Mouse (Mus musculus) forebrain, embryonic 16.5 days (tissue): Measurements from ENCODE around the gene Naa40. TPM values are rescaled to one million over a fixed set of nuclear protein-coding genes. Genes with fewer than 3 reads are reported as not detected.

Source experiments
- ATAC-seq: fragments of 200-750 bp; cut with Nextera tagmentation; 2 replicates; pipeline ENCODE4 v1.8.0; 2017; ENCODE audit warnings: mild to moderate bottlenecking, moderate library complexity
- H3K27ac ChIP-seq: fragments of 300-500 bp; sonication (generic); 2 replicates; pipeline ENCODE4 v1.5.1; 2014; ENCODE audit warnings: low read length, control low read depth
- H3K27me3 ChIP-seq: fragments of 300-500 bp; sonication (generic); replicated peaks from 2 replicates; pipeline ENCODE4 v1.6.1; 2014; ENCODE audit warnings: low read length; ENCODE audit not compliant: control insufficient read depth, insufficient read depth
- H3K36me3 ChIP-seq: fragments of 300-500 bp; sonication (generic); 2 replicates; pipeline ENCODE4 v1.6.1; 2014; ENCODE audit not compliant: control insufficient read depth, insufficient read depth
- H3K4me1 ChIP-seq: fragments of 300-500 bp; sonication (generic); replicated peaks from 2 replicates; pipeline ENCODE4 v1.6.1; 2014; ENCODE audit warnings: low read length; ENCODE audit not compliant: control insufficient read depth, insufficient read depth
- H3K4me2 ChIP-seq: fragments of 300-500 bp; sonication (generic); 2 replicates; pipeline ENCODE4 v1.6.1; 2014; ENCODE audit warnings: mild to moderate bottlenecking, low read length, control low read depth
- H3K4me3 ChIP-seq: fragments of 300-500 bp; sonication (generic); replicated peaks from 2 replicates; pipeline ENCODE4 v1.5.1; 2014; ENCODE audit warnings: mild to moderate bottlenecking, low read length, control low read depth
- H3K9ac ChIP-seq: fragments of 300-500 bp; sonication (generic); replicated peaks from 2 replicates; pipeline ENCODE4 v1.6.1; 2014; ENCODE audit warnings: low read depth, low read length, control low read depth
- H3K9me3 ChIP-seq: fragments of 300-500 bp; sonication (generic); 2 replicates; pipeline ENCODE4 v1.6.1; 2016; ENCODE audit warnings: low read length; ENCODE audit not compliant: control insufficient read depth
- WGBS: fragments of 180-500 bp; shearing (Covaris S2); extraction: QIAGEN DNeasy Blood & Tissue Kit; methylation state at CpG from one replicate; pipeline ENCODE4 v1.1.7; 2014; 5-methylcytosine and 5-hydroxymethylcytosine counted together
- polyA plus RNA-seq: library from polyadenylated mRNA; unstranded; fragments of >200 nt; fragmentation: Nextera tagmentation; extraction: Ambion mirVana; gene quantifications from 2 replicates; pipeline ENCODE4 v1.2.1, GENCODE M21; 2015

The Naa40 gene
- polyA plus RNA-seq, 1 experiment from 2014 or later = 74.7 TPM

DNA sequence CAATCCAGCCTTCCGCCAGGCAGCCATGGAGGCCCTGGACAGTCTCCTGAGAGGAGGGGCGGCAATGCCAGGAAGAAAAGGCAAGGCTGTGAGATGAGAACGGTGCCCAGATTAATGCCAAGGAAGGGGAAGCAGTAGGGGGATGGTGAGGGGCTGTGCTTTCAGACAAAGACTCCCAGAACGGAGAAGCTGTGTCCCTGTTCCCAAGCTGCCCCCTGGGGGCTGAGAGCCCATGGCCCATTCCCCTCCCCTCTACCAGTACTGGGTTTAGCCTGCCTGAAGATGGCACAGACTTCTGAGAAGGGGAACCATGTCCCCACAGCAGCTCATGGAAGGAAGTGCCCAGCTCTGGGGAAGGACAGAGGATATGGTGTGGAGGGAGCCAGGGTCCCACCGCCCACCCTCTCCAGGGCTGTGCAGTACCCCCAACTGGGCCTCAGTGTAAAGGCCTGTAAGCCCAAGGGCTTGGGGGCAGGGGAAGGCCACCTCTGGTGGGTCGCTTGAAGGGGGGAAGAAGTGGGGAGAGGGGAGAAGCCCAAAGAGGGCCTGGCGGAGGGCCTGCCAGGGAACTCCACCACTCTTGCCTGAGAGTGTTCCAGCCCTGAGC, 35.2 kb upstream of the Naa40 start:
- Histone ChIP-seq H3K9me3 (no peaks in the 10 kb centered on the region), H3K27ac (peak overlapping the region; percentile 86), H3K36me3 (peaks cover 20% of the 10 kb centered on the region), H3K4me3 (no peak overlapping the region), H3K9ac (peak overlapping the region; percentile 27), H3K27me3 (no peaks in the 10 kb centered on the region), H3K4me2 (no peak overlapping the region), H3K4me1 (peaks cover 55% of the 10 kb centered on the region)
- 20% methylated on average over 7 of the region's 7 CpGs for WGBS
- ATAC-seq = peak; percentile 35

- no peaks in the 10 kb centered on the region for H3K27me3 ChIP-seq
- peak overlapping the region; percentile 86 for H3K27ac ChIP-seq
- peak overlapping the region; percentile 28; the same call in 1 of the 2 replicates for H3K9ac ChIP-seq
- peaks cover 22% of the 10 kb centered on the region for H3K36me3 ChIP-seq
- no peaks in the 10 kb centered on the region for H3K9me3 ChIP-seq
- ATAC-seq = 0 out of 2 replicates have a peak, but pooled peaks have one; percentile 13
- no peak overlapping the region for H3K4me3 ChIP-seq
- H3K4me1 ChIP-seq = peaks cover 64% of the 10 kb centered on the region
- H3K4me2 ChIP-seq = peak overlapping the region; percentile 6; the same call in 1 of the 2 replicates
- WGBS = 36% methylated on average over 7 of the region's 7 CpGs
Measured at GRCm38 (mm10) chr19:7275131-7275789, 34.3 kb upstream of the Naa40 start.

- Histone ChIP-seq H3K36me3 (peaks cover 22% of the 10 kb centered on the region), H3K9me3 (no peaks in the 10 kb centered on the region), H3K4me2 (peak overlapping the region; percentile 22), H3K4me3 (no peak overlapping the region), H3K4me1 (peaks cover 72% of the 10 kb centered on the region), H3K9ac (peak overlapping the region; percentile 20), H3K27me3 (no peaks in the 10 kb centered on the region), H3K27ac (peak overlapping the region; percentile 86)
- ATAC-seq = peak; percentile 51
- 52% methylated on average over 13 of the region's 13 CpGs for WGBS
Measured at GRCm38 (mm10) chr19:7274326-7274990, 33.5 kb upstream of the Naa40 start.

- Histone ChIP-seq H3K27ac (peak overlapping the region; percentile 11; the same call in 1 of the 2 replicates), H3K9ac (no peak overlapping the region), H3K4me1 (peaks cover 74% of the 10 kb centered on the region), H3K4me2 (no peak overlapping the region), H3K36me3 (peaks cover 22% of the 10 kb centered on the region), H3K9me3 (no peaks in the 10 kb centered on the region), H3K4me3 (no peak overlapping the region), H3K27me3 (no peaks in the 10 kb centered on the region)
- WGBS = 86% methylated on average over 4 of the region's 4 CpGs
- ATAC-seq = no peak
Measured at GRCm38 (mm10) chr19:7273486-7273885, 32.5 kb upstream of the Naa40 start.

GRCm38 (mm10) chr19:7269290-7270044, 28.5 kb upstream of the Naa40 start:
- 0 out of 2 replicates have a peak, but pooled peaks have one; percentile 2 for ATAC-seq
- peak overlapping the region; percentile 84 for H3K4me2 ChIP-seq

DNA sequence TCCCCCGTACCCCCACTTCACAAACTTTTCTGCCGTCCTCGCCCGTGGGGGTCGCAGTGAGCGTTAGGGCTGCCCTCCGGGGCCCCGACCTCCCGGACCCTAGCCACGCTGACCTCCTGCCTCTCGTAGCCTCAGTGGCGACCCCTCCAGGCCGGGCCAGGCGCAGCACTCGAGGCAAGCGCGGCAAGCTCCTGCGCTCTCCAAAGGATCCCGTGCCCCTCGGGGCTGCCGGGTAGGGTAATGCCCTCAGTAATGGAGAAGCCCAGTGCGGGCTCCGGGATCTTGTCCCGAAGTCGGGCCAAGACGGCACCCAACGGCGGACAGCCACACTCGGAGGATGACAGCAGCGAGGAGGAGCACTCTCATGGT, 27.7 kb upstream of the Naa40 start:
- Histone ChIP-seq H3K36me3 (peaks cover 15% of the 10 kb centered on the region), H3K27me3 (no peaks in the 10 kb centered on the region), H3K27ac (peak overlapping the region; percentile 100), H3K9ac (peak overlapping the region; percentile 90), H3K4me1 (peaks cover 78% of the 10 kb centered on the region), H3K4me3 (peak overlapping the region; percentile 81), H3K9me3 (no peaks in the 10 kb centered on the region), H3K4me2 (peak overlapping the region; percentile 84)
- under 1% methylated on average over 29 of the region's 30 CpGs for WGBS
- ATAC-seq = peak; percentile 11

More at GRCm38 (mm10) chr19:7269290-7270044, 28.5 kb upstream of the Naa40 start:
- Histone ChIP-seq H3K4me1 (peaks cover 81% of the 10 kb centered on the region), H3K9me3 (no peaks in the 10 kb centered on the region), H3K9ac (peak overlapping the region; percentile 90), H3K4me3 (peak overlapping the region; percentile 81), H3K27me3 (no peaks in the 10 kb centered on the region), H3K36me3 (peaks cover 19% of the 10 kb centered on the region), H3K27ac (peak overlapping the region; percentile 100)
- 6% methylated on average over 11 of the region's 11 CpGs for WGBS

DNA sequence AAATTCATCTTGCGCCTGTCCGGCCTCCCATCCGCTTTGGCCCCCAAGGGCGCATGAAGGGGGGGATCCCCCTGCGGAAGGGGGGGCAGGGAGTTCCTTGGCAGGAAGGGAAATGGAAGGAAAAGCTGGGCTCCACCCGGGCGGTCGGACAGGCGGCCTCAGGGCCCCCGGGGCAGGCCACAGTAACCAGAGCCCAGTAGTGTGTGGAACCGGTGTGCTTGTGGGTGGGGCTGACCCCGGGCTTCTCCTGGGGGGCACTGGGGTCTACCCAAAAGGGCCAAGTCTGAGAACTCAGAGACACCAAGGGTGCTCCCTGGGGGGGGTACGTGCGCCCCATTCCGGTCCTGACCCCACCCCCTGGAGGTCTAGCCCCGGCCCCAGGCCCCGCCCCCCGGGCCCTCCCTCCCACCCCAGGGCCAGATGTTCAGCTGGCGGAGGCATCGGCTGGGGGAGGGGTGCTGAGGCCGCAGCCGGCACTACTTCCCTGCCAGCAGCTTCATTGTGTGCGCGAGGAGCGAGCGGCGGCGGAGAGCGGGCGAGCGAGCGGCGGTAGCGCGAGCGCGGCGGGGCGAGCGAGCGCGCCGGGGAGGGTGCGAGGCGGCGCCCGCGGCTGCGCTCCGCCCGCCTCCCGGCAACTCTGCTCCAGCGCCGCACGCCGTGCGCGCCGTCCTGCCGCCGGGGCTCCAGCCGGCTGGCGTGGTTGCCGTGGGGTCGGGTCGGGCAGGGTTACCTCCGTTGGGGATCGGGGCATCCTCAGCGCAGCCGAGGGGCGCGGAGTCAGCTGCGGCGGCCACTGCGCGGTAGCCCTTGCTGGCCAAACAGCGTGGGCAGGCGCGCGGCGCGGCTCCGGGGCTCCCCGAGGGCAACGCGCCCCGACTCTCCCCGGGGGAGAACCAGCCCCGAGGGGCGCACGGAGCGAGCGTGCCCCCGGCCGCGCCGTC, 27.1 kb upstream of the Naa40 start:
- peak; percentile 63 for ATAC-seq
- Histone ChIP-seq H3K27ac (peak overlapping the region; percentile 100), H3K27me3 (no peaks in the 10 kb centered on the region), H3K36me3 (peaks cover 8% of the 10 kb centered on the region), H3K9me3 (no peaks in the 10 kb centered on the region), H3K4me3 (peak overlapping the region; percentile 81), H3K9ac (peak overlapping the region; percentile 90), H3K4me1 (peaks cover 78% of the 10 kb centered on the region), H3K4me2 (peak overlapping the region; percentile 84)
- 0% methylated on average over 81 of the region's 97 CpGs for WGBS

DNA sequence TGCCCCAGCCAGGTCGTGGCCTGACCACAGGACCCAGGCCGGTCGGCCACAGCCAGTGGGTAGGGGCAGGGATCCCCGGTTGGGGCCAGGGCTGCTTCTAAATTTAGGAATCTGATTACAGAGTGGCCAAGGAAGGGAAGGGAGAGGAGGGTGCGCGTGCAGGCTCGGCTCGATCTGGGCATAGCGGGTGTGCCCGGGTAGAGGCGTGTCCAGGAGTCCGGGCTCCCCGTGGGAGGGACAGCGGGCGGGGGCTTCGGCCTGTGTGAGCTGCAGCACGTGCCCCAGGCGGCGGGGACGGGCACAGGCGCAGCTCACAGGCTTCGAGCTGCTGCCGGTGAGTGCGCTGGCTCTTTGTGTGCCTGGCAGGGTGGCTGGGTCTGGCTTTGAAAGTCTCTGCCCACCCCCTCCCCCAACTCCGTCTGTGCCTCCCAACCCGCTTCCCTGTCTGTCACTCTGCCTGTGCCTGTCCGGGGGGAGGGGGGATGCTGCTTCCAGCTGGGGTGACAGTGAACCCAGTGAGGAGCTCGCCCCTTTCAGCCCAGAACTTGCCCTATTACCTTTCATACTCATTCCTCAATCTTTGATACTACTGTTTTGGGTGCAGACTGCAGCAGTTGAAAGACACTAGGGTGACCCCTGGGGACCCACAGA, 26.2 kb upstream of the Naa40 start, which contains the start of gene Rcor2:
Gene Rcor2, plus strand, starts transcription at position 235 of the 651 bp plus-strand sequence.
- peak; percentile 71 for ATAC-seq
- Histone ChIP-seq H3K4me2 (peak within 1 kb of the TSS; percentile 84), H3K9ac (peak within 1 kb of the TSS; percentile 90), H3K9me3 (0 out of 2 replicates have a peak, but pooled peaks cover 3% of the 10 kb centered on the region), H3K27me3 (no peaks in the 10 kb centered on the region), H3K27ac (peak within 1 kb of the TSS; percentile 100), H3K4me1 (peaks cover 71% of the 10 kb centered on the region), H3K4me3 (peak within 1 kb of the TSS; percentile 81), H3K36me3 (peaks cover 2% of the 10 kb centered on the region; the same call in 1 of the 2 replicates)
- 1% methylated on average over 28 of the region's 28 CpGs for WGBS
